Mouse (Mus musculus): ENCODE measurements around the gene Rad54l. TPM values are rescaled to one million over a fixed set of nuclear protein-coding genes. Genes with fewer than 3 reads are reported as not detected.

Rad54l gene
- polyA plus RNA-seq, 1 experiment from 2014 or later, result 26.9 TPM

- WGBS, result 45% methylated on average over 2 of the region's 2 CpGs
- ATAC-seq (ENCODE audit: low FRiP score, low read depth), result no peak
- no peaks in the 10 kb centered on the region for H3K27me3 ChIP-seq (replicated peaks)
These were observed 11.5 kb upstream of the Rad54l start for GRCm38 (mm10) chr4:116134990-116135389.

GRCm38 (mm10) chr4:116133126-116133525 is 9.6 kb upstream of the Rad54l start:
- 79% methylated on average over 4 of the region's 4 CpGs for WGBS
- H3K4me1 ChIP-seq, result no peaks in the 10 kb centered on the region
- no peak overlapping the region for H3K4me3 ChIP-seq
- H3K9me3 ChIP-seq, result no peaks in the 10 kb centered on the region
- H3K9ac ChIP-seq, result no peak overlapping the region
- H3K36me3 ChIP-seq, result no peaks in the 10 kb centered on the region
- no peak overlapping the region for H3K4me2 ChIP-seq (replicated peaks)
- no peaks in the 10 kb centered on the region for H3K27me3 ChIP-seq (replicated peaks)
- H3K27ac ChIP-seq, result no peak overlapping the region
- ATAC-seq (ENCODE audit: low FRiP score, low read depth), result no peak

More at GRCm38 (mm10) chr4:116134990-116135389, 11.5 kb upstream of the Rad54l start:
- Histone ChIP-seq H3K36me3 (no peaks in the 10 kb centered on the region), H3K27ac (no peak overlapping the region), H3K4me2 (replicated peaks) (no peak overlapping the region), H3K9me3 (no peaks in the 10 kb centered on the region), H3K4me1 (no peaks in the 10 kb centered on the region), H3K9ac (no peak overlapping the region), H3K4me3 (no peak overlapping the region)

GRCm38 (mm10) chr4:116127956-116128355 is 4.5 kb upstream of the Rad54l start:
- peaks cover 13% of the 10 kb centered on the region for H3K4me1 ChIP-seq
- H3K4me3 ChIP-seq, result no peak overlapping the region
- WGBS, result 70% methylated on average over 6 of the region's 6 CpGs
- H3K4me2 ChIP-seq (replicated peaks), result no peak overlapping the region
- H3K9me3 ChIP-seq, result no peaks in the 10 kb centered on the region
- H3K27me3 ChIP-seq (replicated peaks), result no peaks in the 10 kb centered on the region
- no peak overlapping the region for H3K9ac ChIP-seq
- ATAC-seq (ENCODE audit: low FRiP score, low read depth), result no peak
- H3K36me3 ChIP-seq, result no peaks in the 10 kb centered on the region
- no peak overlapping the region for H3K27ac ChIP-seq

GRCm38 (mm10) chr4:116125803-116126386 is 2.4 kb upstream of the Rad54l start:
- no peak for ATAC-seq (ENCODE audit: low FRiP score, low read depth)
- no peak overlapping the region for H3K4me2 ChIP-seq (replicated peaks)
- no peaks in the 10 kb centered on the region for H3K27me3 ChIP-seq (replicated peaks)
- WGBS, result 97% methylated on average over 4 of the region's 4 CpGs
- H3K4me3 ChIP-seq, result no peak overlapping the region
- H3K27ac ChIP-seq, result no peak overlapping the region
- no peak overlapping the region for H3K9ac ChIP-seq
- no peaks in the 10 kb centered on the region for H3K9me3 ChIP-seq
- peaks cover 15% of the 10 kb centered on the region for H3K4me1 ChIP-seq
- no peaks in the 10 kb centered on the region for H3K36me3 ChIP-seq

- no peak for ATAC-seq (ENCODE audit: low FRiP score, low read depth)
- no peaks in the 10 kb centered on the region for H3K9me3 ChIP-seq
- peak overlapping the region; percentile 47 for H3K9ac ChIP-seq
- peak overlapping the region; percentile 55 for H3K4me3 ChIP-seq
- no peaks in the 10 kb centered on the region for H3K27me3 ChIP-seq (replicated peaks)
- H3K27ac ChIP-seq, result no peak overlapping the region
- no peaks in the 10 kb centered on the region for H3K36me3 ChIP-seq
- WGBS, result 0% methylated on average over 1 of the region's 1 CpGs
- peaks cover 15% of the 10 kb centered on the region for H3K4me1 ChIP-seq
- peak overlapping the region; percentile 74 for H3K4me2 ChIP-seq (replicated peaks)
These were observed 728 bp downstream of the Rad54l start for GRCm38 (mm10) chr4:116122762-116123161.

- no peak overlapping the region for H3K4me2 ChIP-seq (replicated peaks)
- WGBS, result 35% methylated on average over 2 of the region's 2 CpGs
- H3K4me3 ChIP-seq, result no peak overlapping the region
- no peak overlapping the region for H3K27ac ChIP-seq
- peaks cover 20% of the 10 kb centered on the region for H3K36me3 ChIP-seq
- H3K9me3 ChIP-seq, result no peaks in the 10 kb centered on the region
- no peaks in the 10 kb centered on the region for H3K4me1 ChIP-seq
- H3K27me3 ChIP-seq (replicated peaks), result no peaks in the 10 kb centered on the region
- H3K9ac ChIP-seq, result no peak overlapping the region
- no peak for ATAC-seq (ENCODE audit: low FRiP score, low read depth)
These were observed 12.0 kb downstream of the Rad54l start for GRCm38 (mm10) chr4:116111486-116111885.

GRCm38 (mm10) chr4:116110695-116111094 is 12.8 kb downstream of the Rad54l start:
- no peaks in the 10 kb centered on the region for H3K4me1 ChIP-seq
- no peak overlapping the region for H3K9ac ChIP-seq
- WGBS, result 94% methylated on average over 6 of the region's 6 CpGs
- no peak for ATAC-seq (ENCODE audit: low FRiP score, low read depth)
- H3K27me3 ChIP-seq (replicated peaks), result no peaks in the 10 kb centered on the region
- H3K27ac ChIP-seq, result no peak overlapping the region
- peaks cover 23% of the 10 kb centered on the region for H3K36me3 ChIP-seq
- H3K4me2 ChIP-seq (replicated peaks), result no peak overlapping the region
- H3K9me3 ChIP-seq, result no peaks in the 10 kb centered on the region
- no peak overlapping the region for H3K4me3 ChIP-seq

GRCm38 (mm10) chr4:116105278-116105677 is 18.2 kb downstream of the Rad54l start:
- no peak overlapping the region for H3K9ac ChIP-seq
- peaks cover 48% of the 10 kb centered on the region for H3K36me3 ChIP-seq
- ATAC-seq (ENCODE audit: low FRiP score, low read depth), result no peak
- no peak overlapping the region for H3K27ac ChIP-seq
- H3K4me1 ChIP-seq, result no peaks in the 10 kb centered on the region
- no peak overlapping the region for H3K4me2 ChIP-seq (replicated peaks)
- H3K9me3 ChIP-seq, result no peaks in the 10 kb centered on the region
- 93% methylated on average over 5 of the region's 5 CpGs for WGBS
- no peaks in the 10 kb centered on the region for H3K27me3 ChIP-seq (replicated peaks)
- H3K4me3 ChIP-seq, result no peak overlapping the region

GRCm38 (mm10) chr4:116100959-116101358 is 22.5 kb downstream of the Rad54l start:
- no peak for ATAC-seq (ENCODE audit: low FRiP score, low read depth)
- WGBS, result 90% methylated on average over 7 of the region's 7 CpGs
- H3K36me3 ChIP-seq, result peaks cover 77% of the 10 kb centered on the region

GRCm38 (mm10) chr4:116097211-116097610 is 26.3 kb downstream of the Rad54l start:
- Histone ChIP-seq H3K9ac (no peak overlapping the region), H3K4me3 (no peak overlapping the region), H3K36me3 (peaks cover 90% of the 10 kb centered on the region), H3K4me2 (replicated peaks) (no peak overlapping the region), H3K27me3 (replicated peaks) (no peaks in the 10 kb centered on the region), H3K27ac (no peak overlapping the region), H3K9me3 (no peaks in the 10 kb centered on the region), H3K4me1 (no peaks in the 10 kb centered on the region)
- no peak for ATAC-seq (ENCODE audit: low FRiP score, low read depth)
- 89% methylated on average over 8 of the region's 8 CpGs for WGBS

More at GRCm38 (mm10) chr4:116100959-116101358, 22.5 kb downstream of the Rad54l start:
- Histone ChIP-seq H3K4me2 (replicated peaks) (no peak overlapping the region), H3K9ac (no peak overlapping the region), H3K27ac (no peak overlapping the region), H3K4me1 (no peaks in the 10 kb centered on the region), H3K4me3 (no peak overlapping the region), H3K27me3 (replicated peaks) (no peaks in the 10 kb centered on the region), H3K9me3 (no peaks in the 10 kb centered on the region)

GRCm38 (mm10) chr4:116096291-116096690 is 27.2 kb downstream of the Rad54l start:
- WGBS, result 92% methylated on average over 10 of the region's 10 CpGs
- Histone ChIP-seq H3K27ac (no peak overlapping the region), H3K36me3 (peaks cover 93% of the 10 kb centered on the region), H3K9me3 (no peaks in the 10 kb centered on the region), H3K4me3 (no peak overlapping the region), H3K27me3 (replicated peaks) (no peaks in the 10 kb centered on the region), H3K4me1 (no peaks in the 10 kb centered on the region), H3K9ac (no peak overlapping the region), H3K4me2 (replicated peaks) (no peak overlapping the region)
- no peak for ATAC-seq (ENCODE audit: low FRiP score, low read depth)

- peaks cover 78% of the 10 kb centered on the region for H3K36me3 ChIP-seq
- no peaks in the 10 kb centered on the region for H3K27me3 ChIP-seq (replicated peaks)
- H3K9ac ChIP-seq, result no peak overlapping the region
- ATAC-seq (ENCODE audit: low FRiP score, low read depth), result no peak
- H3K4me1 ChIP-seq, result no peaks in the 10 kb centered on the region
- no peak overlapping the region for H3K27ac ChIP-seq
- no peak overlapping the region for H3K4me3 ChIP-seq
- H3K9me3 ChIP-seq, result no peaks in the 10 kb centered on the region
- H3K4me2 ChIP-seq (replicated peaks), result no peak overlapping the region
- WGBS, result 92% methylated on average over 23 of the region's 23 CpGs
These were observed 34.8 kb downstream of the Rad54l start for GRCm38 (mm10) chr4:116088510-116089249.

Measured in neural tube, embryonic 12.5 days (tissue).